Mouse (Mus musculus): ENCODE data around the gene Snrpd2. TPM values are rescaled to one million over a fixed set of nuclear protein-coding genes. Genes with fewer than 3 reads are reported as not detected.

Gene Snrpd2
- polyA plus RNA-seq, 1 experiment from 2014 or later, result 103 TPM

DNA sequence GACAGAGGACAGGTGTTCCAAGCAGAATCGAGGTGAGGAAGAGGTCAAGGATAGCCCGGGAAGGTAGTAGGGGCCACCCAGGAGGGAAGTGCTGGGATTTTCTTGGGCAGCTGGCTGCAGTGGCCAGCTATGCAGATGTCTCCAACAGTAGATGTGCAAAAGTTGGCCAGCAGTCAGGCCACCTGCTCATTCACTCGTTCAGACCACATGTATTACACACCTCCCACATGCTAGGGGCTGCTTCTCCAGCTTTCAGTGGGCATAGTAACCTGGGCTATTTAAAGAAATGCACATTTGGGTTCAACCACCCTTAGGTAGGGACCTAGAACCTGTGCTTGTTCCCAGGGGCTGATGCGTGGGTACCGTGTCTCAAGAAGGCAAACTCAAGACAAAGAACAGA is 21.8 kb upstream of the Snrpd2 start:
- ATAC-seq (ENCODE audit: low FRiP score, low TSS enrichment), result no peak
- H3K4me2 ChIP-seq (replicated peaks; ENCODE audit: low read depth), result no peak overlapping the region
- no peak for DNase-seq (ENCODE audit: low spot score)
- H3K9me3 ChIP-seq (ENCODE audit: control insufficient read depth, low read length), result no peaks in the 10 kb centered on the region
- 0 out of 2 replicates have a peak, but pooled peaks cover 2% of the 10 kb centered on the region for H3K4me1 ChIP-seq (replicated peaks; ENCODE audit: control insufficient read depth, insufficient read depth)
- H3K27me3 ChIP-seq (ENCODE audit: control insufficient read depth, insufficient read depth, low read length), result no peaks in the 10 kb centered on the region
- H3K4me3 ChIP-seq (ENCODE audit: low read depth, low read length), result no peak overlapping the region
- no peak for TF ChIP-seq EP300 (optimal IDR thresholded peaks at IDR 0.05)
- TF ChIP-seq CTCF (IDR thresholded peaks at IDR 0.05; ENCODE audit: low read depth), result no peak
- peaks cover 4% of the 10 kb centered on the region; the same call in 1 of the 2 replicates for H3K36me3 ChIP-seq (ENCODE audit: control insufficient read depth, insufficient read depth, low read length)
- no peak overlapping the region for H3K9ac ChIP-seq (ENCODE audit: low read length)
- no peak overlapping the region for H3K27ac ChIP-seq (replicated peaks)
- WGBS, result 75% methylated on average over 5 of the region's 5 CpGs

DNA sequence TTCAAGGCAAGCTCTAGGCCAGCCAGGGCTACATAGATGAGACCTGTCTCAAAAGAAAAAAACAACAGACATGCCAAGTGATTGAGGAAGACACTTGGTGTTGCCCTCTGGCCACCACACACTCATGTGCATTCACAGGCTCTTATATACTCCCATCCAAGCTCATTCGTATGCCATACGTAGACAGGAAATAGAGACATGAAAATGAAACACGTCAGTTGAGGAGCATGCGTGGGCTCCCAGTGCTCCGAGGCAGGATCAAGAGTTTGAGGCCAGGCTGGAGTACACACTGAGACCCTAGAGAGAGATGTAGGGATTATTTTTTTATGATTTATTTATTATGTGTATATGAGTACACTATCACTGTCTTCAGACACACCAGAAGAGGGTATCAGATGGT is 20.1 kb upstream of the Snrpd2 start:
- peaks cover 4% of the 10 kb centered on the region; the same call in 1 of the 2 replicates for H3K36me3 ChIP-seq (ENCODE audit: control insufficient read depth, insufficient read depth, low read length)
- H3K9me3 ChIP-seq (ENCODE audit: control insufficient read depth, low read length), result no peaks in the 10 kb centered on the region
- H3K27me3 ChIP-seq (ENCODE audit: control insufficient read depth, insufficient read depth, low read length), result no peaks in the 10 kb centered on the region
- H3K4me3 ChIP-seq (ENCODE audit: low read depth, low read length), result no peak overlapping the region
- TF ChIP-seq EP300 (optimal IDR thresholded peaks at IDR 0.05) (no peak), CTCF (IDR thresholded peaks at IDR 0.05; ENCODE audit: low read depth) (no peak)
- 0 out of 2 replicates have a peak, but pooled peaks cover 2% of the 10 kb centered on the region for H3K4me1 ChIP-seq (replicated peaks; ENCODE audit: control insufficient read depth, insufficient read depth)
- H3K27ac ChIP-seq (replicated peaks), result no peak overlapping the region
- ATAC-seq (ENCODE audit: low FRiP score, low TSS enrichment), result no peak
- no peak for DNase-seq (ENCODE audit: low spot score)
- no peak overlapping the region for H3K9ac ChIP-seq (ENCODE audit: low read length)
- no peak overlapping the region for H3K4me2 ChIP-seq (replicated peaks; ENCODE audit: low read depth)
- 86% methylated on average over 5 of the region's 5 CpGs for WGBS

DNA sequence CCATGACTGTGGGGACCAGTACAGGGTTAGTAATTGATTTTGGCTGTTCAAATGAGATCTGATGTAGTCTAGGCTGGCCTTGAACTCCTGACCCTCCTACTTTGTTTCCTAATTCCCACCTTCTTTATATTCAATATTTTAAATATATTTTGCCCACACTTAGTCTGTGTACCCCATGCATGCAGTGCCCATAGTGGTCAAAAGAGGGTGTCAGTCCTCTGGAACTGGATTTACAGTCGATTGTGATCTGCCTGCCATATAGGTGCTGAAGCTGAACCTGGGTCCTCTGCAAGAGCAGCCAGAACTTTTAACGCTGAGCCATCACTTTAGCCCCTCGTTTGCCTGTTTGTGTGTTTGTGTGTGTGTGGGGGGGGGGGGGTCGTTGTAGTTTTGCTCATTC is 18.9 kb upstream of the Snrpd2 start:
- H3K9ac ChIP-seq (ENCODE audit: low read length), result peak overlapping the region; percentile 24; the same call in 1 of the 2 replicates
- DNase-seq (ENCODE audit: low spot score) (no peak), ATAC-seq (ENCODE audit: low FRiP score, low TSS enrichment) (no peak)
- H3K36me3 ChIP-seq (ENCODE audit: control insufficient read depth, insufficient read depth, low read length), result peaks cover 4% of the 10 kb centered on the region
- no peaks in the 10 kb centered on the region for H3K9me3 ChIP-seq (ENCODE audit: control insufficient read depth, low read length)
- 15% methylated on average over 4 of the region's 4 CpGs for WGBS
- no peaks in the 10 kb centered on the region for H3K27me3 ChIP-seq (ENCODE audit: control insufficient read depth, insufficient read depth, low read length)
- H3K4me2 ChIP-seq (replicated peaks; ENCODE audit: low read depth), result peak overlapping the region; percentile 48
- peak overlapping the region; percentile 71 for H3K27ac ChIP-seq (replicated peaks)
- TF ChIP-seq CTCF (IDR thresholded peaks at IDR 0.05; ENCODE audit: low read depth) (peak; percentile 49), EP300 (optimal IDR thresholded peaks at IDR 0.05) (no peak)
- 0 out of 2 replicates have a peak, but pooled peaks cover 2% of the 10 kb centered on the region for H3K4me1 ChIP-seq (replicated peaks; ENCODE audit: control insufficient read depth, insufficient read depth)
- peak overlapping the region; percentile 17; the same call in 1 of the 2 replicates for H3K4me3 ChIP-seq (ENCODE audit: low read depth, low read length)

DNA sequence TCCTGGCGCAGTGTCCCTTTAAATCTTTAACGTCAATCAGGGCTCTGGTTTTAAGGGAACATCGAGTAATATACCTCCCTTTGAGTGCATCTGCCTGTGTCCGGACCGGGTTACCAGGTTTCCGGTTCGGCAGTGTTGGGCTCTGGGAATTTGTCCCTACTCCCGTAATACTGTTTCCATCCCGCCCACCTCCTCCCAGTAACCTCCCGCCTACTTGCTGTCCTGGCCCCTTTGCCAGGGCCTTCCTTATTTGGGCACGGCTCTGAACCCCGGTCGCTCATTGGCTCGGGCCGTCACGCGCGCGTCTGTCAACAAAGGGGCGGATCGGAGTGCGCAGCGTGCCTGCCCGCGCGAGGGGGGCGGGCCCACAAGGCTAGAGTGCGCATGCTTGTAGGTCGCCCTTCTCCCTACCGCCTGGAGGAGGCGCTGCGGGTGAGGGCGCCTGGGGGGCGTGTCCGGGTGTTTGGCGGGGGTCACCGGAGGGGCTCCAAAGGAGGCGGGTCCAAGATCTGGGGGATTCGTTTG is 18.1 kb upstream of the Snrpd2 start:
- H3K4me3 ChIP-seq (ENCODE audit: low read depth, low read length), result peak overlapping the region; percentile 42
- H3K27ac ChIP-seq (replicated peaks), result peak overlapping the region; percentile 71
- 0 out of 2 replicates have a peak, but pooled peaks cover 2% of the 10 kb centered on the region for H3K4me1 ChIP-seq (replicated peaks; ENCODE audit: control insufficient read depth, insufficient read depth)
- DNase-seq (ENCODE audit: low spot score), result peak; percentile 99
- no peak for TF ChIP-seq EP300 (optimal IDR thresholded peaks at IDR 0.05)
- peak; percentile 91 for TF ChIP-seq CTCF (IDR thresholded peaks at IDR 0.05; ENCODE audit: low read depth)
- ATAC-seq (ENCODE audit: low FRiP score, low TSS enrichment), result peak; percentile 99
- no peaks in the 10 kb centered on the region for H3K9me3 ChIP-seq (ENCODE audit: control insufficient read depth, low read length)
- peak overlapping the region; percentile 69 for H3K4me2 ChIP-seq (replicated peaks; ENCODE audit: low read depth)
- under 1% methylated on average over 36 of the region's 39 CpGs for WGBS
- H3K9ac ChIP-seq (ENCODE audit: low read length), result peak overlapping the region; percentile 52
- H3K27me3 ChIP-seq (ENCODE audit: control insufficient read depth, insufficient read depth, low read length), result no peaks in the 10 kb centered on the region
- H3K36me3 ChIP-seq (ENCODE audit: control insufficient read depth, insufficient read depth, low read length), result peaks cover 4% of the 10 kb centered on the region

DNA sequence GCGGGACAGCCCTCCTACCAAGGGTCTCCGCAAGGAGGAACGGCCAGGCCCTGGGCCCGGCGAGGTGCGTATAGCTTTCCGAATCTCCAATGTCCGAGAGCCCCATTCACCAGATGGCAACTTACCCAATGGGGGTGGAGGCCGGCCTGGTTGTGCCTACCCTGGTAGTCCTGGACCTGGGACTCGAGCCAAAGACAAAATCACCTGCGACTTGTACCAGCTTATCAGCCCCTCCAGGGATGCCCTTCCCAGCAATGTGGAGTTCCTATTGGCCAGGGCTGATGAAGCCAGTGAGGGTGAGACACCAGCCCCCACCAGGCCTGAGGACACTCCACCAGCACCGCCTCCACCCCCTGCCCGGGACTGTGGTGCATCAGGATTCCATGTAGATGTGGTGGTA is 13.4 kb upstream of the Snrpd2 start:
- Histone ChIP-seq H3K4me2 (replicated peaks; ENCODE audit: low read depth) (no peak overlapping the region), H3K9ac (ENCODE audit: low read length) (no peak overlapping the region), H3K4me1 (replicated peaks; ENCODE audit: control insufficient read depth, insufficient read depth) (0 out of 2 replicates have a peak, but pooled peaks cover 2% of the 10 kb centered on the region), H3K9me3 (ENCODE audit: control insufficient read depth, low read length) (no peaks in the 10 kb centered on the region), H3K27ac (replicated peaks) (no peak overlapping the region), H3K36me3 (ENCODE audit: control insufficient read depth, insufficient read depth, low read length) (peaks cover 22% of the 10 kb centered on the region), H3K27me3 (ENCODE audit: control insufficient read depth, insufficient read depth, low read length) (no peaks in the 10 kb centered on the region), H3K4me3 (ENCODE audit: low read depth, low read length) (no peak overlapping the region)
- TF ChIP-seq EP300 (optimal IDR thresholded peaks at IDR 0.05) (no peak), CTCF (IDR thresholded peaks at IDR 0.05; ENCODE audit: low read depth) (no peak)
- 94% methylated on average over 13 of the region's 13 CpGs for WGBS
- ATAC-seq (ENCODE audit: low FRiP score, low TSS enrichment) (no peak), DNase-seq (ENCODE audit: low spot score) (no peak)

DNA sequence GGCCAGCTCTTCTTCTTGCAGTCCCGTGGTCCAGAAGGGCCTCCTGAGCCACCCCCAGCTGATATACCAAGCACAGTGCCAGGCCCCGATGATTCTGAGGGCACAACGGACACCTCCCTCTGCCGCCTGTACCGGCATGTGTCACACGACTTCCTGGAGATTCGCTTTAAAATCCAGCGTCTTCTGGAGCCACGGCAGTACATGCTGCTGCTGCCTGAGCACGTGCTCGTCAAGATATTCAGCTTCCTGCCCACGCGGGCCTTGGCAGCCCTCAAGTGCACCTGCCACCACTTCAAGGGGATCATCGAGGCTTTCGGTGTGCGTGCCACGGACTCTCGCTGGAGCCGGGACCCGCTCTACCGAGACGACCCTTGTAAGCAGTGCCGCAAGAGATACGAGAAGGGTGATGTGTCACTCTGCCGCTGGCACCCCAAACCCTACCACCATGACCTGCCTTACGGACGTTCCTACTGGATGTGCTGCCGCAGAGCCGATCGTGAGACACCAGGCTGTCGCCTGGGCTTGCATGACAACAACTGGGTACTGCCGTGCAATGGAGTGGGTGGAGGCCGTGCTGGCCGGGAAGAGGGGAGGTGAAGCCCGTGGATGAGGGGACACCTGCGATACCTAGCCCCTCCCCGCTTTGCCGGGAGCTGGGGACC is 12.7 kb upstream of the Snrpd2 start:
- no peak overlapping the region for H3K4me2 ChIP-seq (replicated peaks; ENCODE audit: low read depth)
- TF ChIP-seq EP300 (optimal IDR thresholded peaks at IDR 0.05) (no peak), CTCF (IDR thresholded peaks at IDR 0.05; ENCODE audit: low read depth) (no peak)
- WGBS, result 88% methylated on average over 38 of the region's 38 CpGs
- H3K4me1 ChIP-seq (replicated peaks; ENCODE audit: control insufficient read depth, insufficient read depth), result 0 out of 2 replicates have a peak, but pooled peaks cover 2% of the 10 kb centered on the region
- DNase-seq (ENCODE audit: low spot score), result no peak
- ATAC-seq (ENCODE audit: low FRiP score, low TSS enrichment), result no peak
- no peak overlapping the region for H3K27ac ChIP-seq (replicated peaks)
- no peak overlapping the region for H3K4me3 ChIP-seq (ENCODE audit: low read depth, low read length)
- H3K27me3 ChIP-seq (ENCODE audit: control insufficient read depth, insufficient read depth, low read length), result no peaks in the 10 kb centered on the region
- H3K36me3 ChIP-seq (ENCODE audit: control insufficient read depth, insufficient read depth, low read length), result peaks cover 22% of the 10 kb centered on the region
- no peaks in the 10 kb centered on the region for H3K9me3 ChIP-seq (ENCODE audit: control insufficient read depth, low read length)
- no peak overlapping the region for H3K9ac ChIP-seq (ENCODE audit: low read length)
